Mouse (Mus musculus) Patski (cell line): Measurements from ENCODE around the gene Abcb1b. TPM values are rescaled to one million over a fixed set of nuclear protein-coding genes. Genes with fewer than 3 reads are reported as not detected.

Source experiments
- ATAC-seq: fragments of 100-300 bp; one replicate; pipeline ENCODE4 v1.8.0; 2021
- CTCF ChIA-PET: fragments of 350-600 bp; sonication (Branson Sonifier 250); formaldehyde crosslinking; loops from one replicate; lab custom pipeline; 2022; ENCODE audit warnings: inconsistent platforms; lab: Charles Lee
- POLR2A ChIA-PET: fragments of 350-600 bp; sonication (Branson Sonifier 250); formaldehyde crosslinking; loops from one replicate; lab custom pipeline; 2022; ENCODE audit warnings: antibody characterized with exemption, inconsistent platforms; lab: Charles Lee
- DNase-seq: peaks from one replicate; pipeline ENCODE4 v3.0.0-alpha.2; 2011; ENCODE audit warnings: low read depth, low spot score
- H3K27me3 ChIP-seq: fragments of 371-371 bp; one replicate; pipeline ENCODE4 v1.5.1; 2021
- CTCF ChIP-seq: fragments of 100-300 bp; IDR thresholded peaks from one replicate; pipeline ENCODE4 v1.5.1; 2021
- in situ Hi-C: fragments of 300-500 bp; cut with MboI; formaldehyde crosslinking; loops from 3 replicates; pipeline ENCODE4 v1.11.1; 2018; ENCODE audit warnings: low pct_unique_long_range_greater_than_20kb, mixed read lengths
- polyA plus RNA-seq: library from polyadenylated mRNA; unstranded; gene quantifications from one replicate; pipeline ENCODE4 v1.2.3, GENCODE M21; 2021

Gene Abcb1b
- polyA plus RNA-seq, 1 experiment from 2014 or later = 0.17 TPM

GRCm38 (mm10) chr5:8898246-8898645 lies 100.3 kb downstream of the Abcb1b start:
- in situ Hi-C loops = no loop called here
- ChIA-PET POLR2A (no interaction called here), CTCF (no interaction called here)
- TF ChIP-seq CTCF = no peak
- H3K27me3 ChIP-seq = peaks cover 15% of the 10 kb centered on the region
- no peak for DNase-seq
- ATAC-seq = no peak

- DNase-seq = no peak
- in situ Hi-C loops = no loop called here
- ChIA-PET POLR2A (interaction anchor here (0.7 kb wide), 1 partner anchor 269 kb away, joined by 3 read pairs; no protein-coding TSS in a partner anchor), CTCF (no interaction called here)
- H3K27me3 ChIP-seq = peaks cover 21% of the 10 kb centered on the region
- ATAC-seq = no peak
- TF ChIP-seq CTCF = no peak
These were observed 103.1 kb downstream of the Abcb1b start for GRCm38 (mm10) chr5:8901001-8901400.

- DNase-seq = peak; percentile 28
- CTCF ChIA-PET = no interaction called here
- in situ Hi-C loops = no loop called here
- peaks cover 21% of the 10 kb centered on the region for H3K27me3 ChIP-seq
- POLR2A ChIA-PET = no interaction called here
- peak; percentile 26 for ATAC-seq
- no peak for TF ChIP-seq CTCF
These were observed 104.3 kb downstream of the Abcb1b start for GRCm38 (mm10) chr5:8902141-8902817.

- peaks cover 11% of the 10 kb centered on the region for H3K27me3 ChIP-seq
- no peak for TF ChIP-seq CTCF
- ChIA-PET CTCF (interaction anchor here (0.7 kb wide), 1 partner anchor 9 kb away, joined by 3 read pairs; no protein-coding TSS in a partner anchor), POLR2A (no interaction called here)
- in situ Hi-C loops = no loop called here
- DNase-seq = no peak
- ATAC-seq = no peak
These were observed 106.6 kb downstream of the Abcb1b start for GRCm38 (mm10) chr5:8904539-8904938.

- in situ Hi-C loops = no loop called here
- CTCF ChIA-PET = no interaction called here
- no peak for DNase-seq
- POLR2A ChIA-PET = no interaction called here
- H3K27me3 ChIP-seq = peaks cover 8% of the 10 kb centered on the region
- ATAC-seq = no peak
- no peak for TF ChIP-seq CTCF
These were observed 113.7 kb downstream of the Abcb1b start for GRCm38 (mm10) chr5:8911567-8912198.

Other genes starting within 250 kb of the Abcb1b start
- gene Rundc3b, start 175.2 kb upstream of the Abcb1b start, polyA plus RNA-seq = 0.49 TPM
- gene Abcb1a, start 138.1 kb upstream of the Abcb1b start, polyA plus RNA-seq = 0.18 TPM
- gene Abcb4, start 95.6 kb downstream of the Abcb1b start, polyA plus RNA-seq = 0.24 TPM
- 83.5 TPM for gene Crot, start 199.2 kb downstream of the Abcb1b start, polyA plus RNA-seq